Mouse (Mus musculus) gastrocnemius, postnatal 25 days (tissue): ENCODE measurements around the gene Tstd2. TPM values are rescaled to one million over a fixed set of nuclear protein-coding genes. Genes with fewer than 3 reads are reported as not detected.

ENCODE experiments used
- DNase-seq: peaks from one replicate; pipeline ENCODE4 v3.0.0; 2022
- long read RNA-seq, 2 experiments: library from polyadenylated mRNA; stranded (forward); transcript quantifications; one replicate each; pipeline ENCODE4 v2.0.0; 2021
- total RNA-seq, 2 experiments: library from RNA; stranded (reverse); gene quantifications; 1 replicate in 1 of 2; 2 replicates in 1 of 2; pipeline ENCODE4 v1.2.3; 2021

Gene Tstd2
- 10 to 100 TPM; 10.2 to 10.7 TPM for total RNA-seq
- long read RNA-seq, experiment 1, partial matches to known transcripts, result 0 of 7 reads
- long read RNA-seq, experiment 1, other reads (novel, unspliced or antisense), result 6 of 7 reads
- long read RNA-seq, experiment 2, transcript Tstd2-202 (10 exons, 3,726 nt), result major isoform, 5 of 10 reads
- long read RNA-seq, experiment 2, partial matches to known transcripts, result 1 of 10 reads
- long read RNA-seq, experiment 2, other reads (novel, unspliced or antisense), result 2 of 10 reads

GRCm38 (mm10) chr4:46138287-46139222 is at the start of gene Tstd2, which contains the start of gene Ncbp1:
Tstd2 (minus strand) TSS chr4:46138694.
Ncbp1 (plus strand) TSS chr4:46138613.
- DNase-seq, result peak; percentile 87

GRCm38 (mm10) chr4:46186466-46186865 is 48.0 kb upstream of the Tstd2 start:
- no peak for DNase-seq

- DNase-seq, result no peak
Measured at GRCm38 (mm10) chr4:46185890-46186289, 47.4 kb upstream of the Tstd2 start.

GRCm38 (mm10) chr4:46185423-46185822 is 46.9 kb upstream of the Tstd2 start:
- DNase-seq, result no peak

- DNase-seq, result peak; percentile 38
Measured at GRCm38 (mm10) chr4:46182181-46182580, 43.7 kb upstream of the Tstd2 start.

GRCm38 (mm10) chr4:46181168-46181567 is 42.7 kb upstream of the Tstd2 start:
- no peak for DNase-seq

- peak; percentile 1 for DNase-seq
Measured at GRCm38 (mm10) chr4:46177496-46177895, 39.0 kb upstream of the Tstd2 start.

GRCm38 (mm10) chr4:46177018-46177417 is 38.5 kb upstream of the Tstd2 start:
- DNase-seq, result peak; percentile 2

- peak; percentile 2 for DNase-seq
Measured at GRCm38 (mm10) chr4:46176313-46176712, 37.8 kb upstream of the Tstd2 start.

- no peak for DNase-seq
Measured at GRCm38 (mm10) chr4:46171761-46172160, 33.3 kb upstream of the Tstd2 start.

GRCm38 (mm10) chr4:46165831-46166230 is 27.3 kb upstream of the Tstd2 start:
- DNase-seq, result no peak

- no peak for DNase-seq
Measured at GRCm38 (mm10) chr4:46164027-46164426, 25.5 kb upstream of the Tstd2 start.

- no peak for DNase-seq
Measured at GRCm38 (mm10) chr4:46151903-46152544, 13.5 kb upstream of the Tstd2 start.

GRCm38 (mm10) chr4:46146881-46147280 is 8.4 kb upstream of the Tstd2 start:
- no peak for DNase-seq

- DNase-seq, result no peak
Measured at GRCm38 (mm10) chr4:46144323-46144722, 5.8 kb upstream of the Tstd2 start.

- no peak for DNase-seq
Measured at GRCm38 (mm10) chr4:46137629-46138286, 736 bp downstream of the Tstd2 start.

GRCm38 (mm10) chr4:46131791-46132190 is 6.7 kb downstream of the Tstd2 start:
- DNase-seq, result no peak

- DNase-seq, result no peak
Measured at GRCm38 (mm10) chr4:46130221-46130620, 8.3 kb downstream of the Tstd2 start.

- DNase-seq, result no peak
Measured at GRCm38 (mm10) chr4:46129311-46130004, 9.0 kb downstream of the Tstd2 start.

GRCm38 (mm10) chr4:46126541-46126940 is 12.0 kb downstream of the Tstd2 start:
- peak; percentile 53 for DNase-seq

GRCm38 (mm10) chr4:46123358-46123757 is 15.1 kb downstream of the Tstd2 start:
- DNase-seq, result no peak

GRCm38 (mm10) chr4:46120767-46121166 is 17.7 kb downstream of the Tstd2 start:
- DNase-seq, result no peak
